Mouse (Mus musculus): ENCODE data around the gene Meis1.

The Meis1 gene

GRCm38 (mm10) chr11:19018489-19019203, at the start of gene Meis1:
Gene Meis1, minus strand, starts transcription at chr11:19018985.
- peak; percentile 76 for DNase-seq (ENCODE audit: low read depth, low spot score)

DNA sequence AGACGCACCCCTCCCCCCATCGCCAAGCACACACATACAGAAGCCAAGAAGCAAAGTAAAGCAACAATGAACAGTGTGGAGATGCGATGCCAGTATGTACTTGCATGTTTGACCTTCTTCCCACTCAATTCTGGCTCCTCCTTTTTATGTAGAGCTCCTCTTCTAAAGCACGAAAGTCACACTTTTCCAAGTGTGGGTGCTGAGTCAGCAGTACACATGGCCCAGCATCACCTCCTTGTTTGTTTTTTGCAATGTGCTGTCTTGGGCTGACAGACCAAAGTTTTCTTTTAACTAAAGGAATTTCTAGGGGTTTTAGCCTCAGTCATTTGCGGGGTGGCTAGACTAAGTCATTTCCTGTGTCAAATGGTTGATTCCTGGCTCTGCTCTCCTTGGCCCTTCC, 48.5 kb upstream of the Meis1 start:
- no peak for DNase-seq (ENCODE audit: low read depth, low spot score)

DNA sequence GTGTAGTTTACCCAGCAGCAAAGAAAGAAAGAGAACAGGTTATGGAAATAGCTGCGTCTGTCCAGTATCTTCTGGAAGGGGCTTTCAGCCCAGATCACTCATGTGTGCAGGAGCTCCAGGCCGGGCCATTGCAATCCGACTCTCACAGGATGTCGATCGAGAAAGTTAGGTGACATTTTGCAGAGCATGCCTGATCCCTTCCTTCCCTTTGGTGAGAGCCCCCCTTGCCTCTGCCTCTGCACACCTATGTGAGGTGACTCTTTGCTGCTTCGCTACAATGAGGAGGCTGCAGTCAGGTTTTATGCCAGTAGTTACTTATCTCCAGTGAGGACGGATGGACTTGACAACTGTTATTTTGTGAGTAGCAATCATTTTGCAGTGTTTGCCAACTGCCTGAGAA, 30.5 kb upstream of the Meis1 start:
- no peak for DNase-seq (ENCODE audit: low read depth, low spot score)

DNA sequence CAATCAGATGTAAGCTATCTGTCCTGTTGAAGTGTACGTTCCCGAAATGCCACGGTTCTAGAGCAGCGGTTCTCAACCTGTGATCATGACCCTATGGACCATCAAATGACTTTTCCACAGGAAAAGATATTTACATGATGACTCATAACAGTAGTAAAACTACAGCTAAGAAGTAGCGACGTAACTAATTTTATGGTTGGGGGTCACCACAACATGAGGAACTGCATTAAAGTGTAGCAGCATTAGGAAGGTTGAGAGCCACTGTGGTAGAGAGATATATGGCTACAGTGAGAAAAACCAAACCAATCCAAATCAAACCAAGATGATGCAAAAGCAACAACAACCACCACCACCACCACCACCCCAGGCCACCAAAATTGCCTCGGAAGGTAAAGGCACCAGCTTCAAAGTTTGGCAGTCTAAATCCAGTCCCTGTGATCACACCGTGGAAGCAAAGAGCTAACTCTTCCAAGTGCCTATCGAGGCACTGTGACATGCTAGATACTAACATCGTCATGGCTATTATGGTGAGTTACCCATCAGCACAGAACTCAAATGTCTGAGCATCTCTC, 17.9 kb upstream of the Meis1 start:
- no peak for DNase-seq (ENCODE audit: low read depth, low spot score)

DNA sequence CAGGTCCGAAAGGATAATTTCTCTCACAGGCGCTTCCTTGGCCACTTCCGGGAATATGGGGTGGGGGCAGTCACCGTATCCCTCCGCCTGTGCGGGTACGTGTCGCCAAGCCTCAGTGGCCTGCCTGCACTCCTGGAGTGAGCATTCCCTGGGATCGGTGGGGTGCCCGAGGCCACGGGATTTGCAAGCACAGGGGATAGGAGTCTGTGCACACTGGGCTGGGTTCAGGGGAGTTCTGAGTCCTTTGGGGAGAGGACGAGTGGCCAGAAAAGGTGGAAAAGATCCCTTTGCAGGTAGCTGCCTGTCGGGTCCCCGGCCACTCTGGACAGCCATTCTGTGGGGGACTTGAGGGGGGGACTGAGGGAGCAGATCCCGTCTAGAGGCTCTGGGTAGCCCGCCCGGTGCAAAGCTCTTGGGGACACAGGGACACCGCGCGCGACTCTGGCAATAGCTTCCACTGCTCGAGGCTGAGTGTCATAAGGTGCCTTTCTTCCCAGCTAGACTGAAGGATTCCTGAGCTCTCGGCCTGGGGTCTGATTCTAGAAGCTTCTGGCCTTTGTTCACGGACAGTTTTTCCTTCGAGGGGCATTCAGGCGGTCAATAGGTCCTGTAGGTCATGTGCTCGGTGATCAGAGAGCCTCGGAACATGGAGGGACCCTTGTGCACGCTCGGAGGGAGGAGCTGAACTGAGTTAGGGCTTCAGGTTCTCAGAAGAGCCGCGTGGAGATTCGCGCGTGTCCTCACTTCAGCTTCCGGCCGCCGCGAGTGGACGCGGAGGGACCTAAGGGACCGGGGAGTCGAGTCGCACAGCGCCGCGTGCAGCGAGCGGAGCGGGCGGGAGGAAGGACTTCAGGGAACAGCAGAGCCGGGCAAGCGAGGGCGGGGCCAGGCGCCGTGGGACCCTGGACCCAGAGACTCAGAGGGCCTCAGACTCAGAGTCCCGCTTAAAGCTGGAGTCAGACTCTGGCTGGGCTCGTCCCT, 8.1 kb upstream of the Meis1 start:
- DNase-seq (ENCODE audit: low read depth, low spot score): no peak

GRCm38 (mm10) chr11:19025976-19026520, 7.3 kb upstream of the Meis1 start:
- no peak for DNase-seq (ENCODE audit: low read depth, low spot score)

DNA sequence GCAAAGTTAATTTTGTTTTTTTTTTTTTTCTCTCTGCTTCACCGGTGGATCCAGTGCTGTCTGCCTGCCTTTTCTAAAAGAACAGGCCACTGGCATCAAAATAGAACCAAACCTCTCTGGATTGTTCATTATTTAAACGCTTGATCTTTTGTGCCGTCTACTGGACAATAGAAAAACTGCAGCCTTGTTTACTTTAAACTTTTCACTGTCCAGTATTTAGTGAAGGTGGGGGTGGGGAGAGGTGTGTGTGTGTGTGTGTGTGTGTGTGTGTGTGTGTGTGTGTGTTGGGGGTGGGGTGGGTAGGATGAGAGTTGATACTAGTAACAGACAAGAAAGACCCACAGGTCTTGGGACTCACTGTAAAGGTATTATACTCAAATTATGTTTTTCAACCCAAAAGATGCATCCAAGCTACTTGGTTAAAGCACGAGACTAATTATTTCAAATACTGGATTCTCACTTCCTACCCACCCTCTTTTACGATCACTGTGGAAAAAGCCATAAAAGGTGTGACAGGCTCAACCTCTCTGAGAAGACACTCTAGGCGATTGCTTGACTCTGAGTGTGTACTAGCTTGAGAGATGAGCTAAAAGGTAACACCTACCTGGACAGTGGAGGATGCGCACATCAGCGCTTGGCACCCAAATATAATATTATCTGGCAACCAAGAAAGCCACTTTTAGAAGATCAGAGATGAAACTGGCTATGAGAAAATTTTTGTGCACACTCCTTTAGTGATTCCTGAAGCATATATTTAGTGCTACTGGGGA, 5.9 kb upstream of the Meis1 start:
- DNase-seq (ENCODE audit: low read depth, low spot score): no peak

DNA sequence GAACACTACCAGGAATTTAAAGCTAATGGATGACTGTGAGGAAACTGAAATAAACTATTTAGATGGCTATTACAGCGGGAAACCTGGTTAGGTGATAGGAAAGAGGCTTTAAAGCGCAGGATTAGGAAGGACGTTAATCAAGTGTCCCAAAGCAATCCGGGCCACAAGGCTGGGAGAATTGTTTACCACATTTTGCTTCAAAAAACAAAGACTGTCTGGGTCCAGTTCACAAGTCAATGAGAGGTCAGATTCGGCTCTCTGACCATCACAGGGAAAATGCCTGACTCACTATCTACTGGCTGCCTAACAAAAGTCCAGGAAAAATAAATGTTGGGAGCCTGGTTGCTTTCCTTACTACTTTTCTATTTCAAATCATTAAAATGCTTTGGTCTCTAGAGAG, 4.6 kb upstream of the Meis1 start:
- no peak for DNase-seq (ENCODE audit: low read depth, low spot score)

GRCm38 (mm10) chr11:19022576-19022975, 3.8 kb upstream of the Meis1 start:
- DNase-seq (ENCODE audit: low read depth, low spot score): no peak

GRCm38 (mm10) chr11:19020951-19021710, 2.3 kb upstream of the Meis1 start:
- no peak for DNase-seq (ENCODE audit: low read depth, low spot score)

GRCm38 (mm10) chr11:19020371-19020824, 1.6 kb upstream of the Meis1 start:
- DNase-seq (ENCODE audit: low read depth, low spot score): peak; percentile 82

DNA sequence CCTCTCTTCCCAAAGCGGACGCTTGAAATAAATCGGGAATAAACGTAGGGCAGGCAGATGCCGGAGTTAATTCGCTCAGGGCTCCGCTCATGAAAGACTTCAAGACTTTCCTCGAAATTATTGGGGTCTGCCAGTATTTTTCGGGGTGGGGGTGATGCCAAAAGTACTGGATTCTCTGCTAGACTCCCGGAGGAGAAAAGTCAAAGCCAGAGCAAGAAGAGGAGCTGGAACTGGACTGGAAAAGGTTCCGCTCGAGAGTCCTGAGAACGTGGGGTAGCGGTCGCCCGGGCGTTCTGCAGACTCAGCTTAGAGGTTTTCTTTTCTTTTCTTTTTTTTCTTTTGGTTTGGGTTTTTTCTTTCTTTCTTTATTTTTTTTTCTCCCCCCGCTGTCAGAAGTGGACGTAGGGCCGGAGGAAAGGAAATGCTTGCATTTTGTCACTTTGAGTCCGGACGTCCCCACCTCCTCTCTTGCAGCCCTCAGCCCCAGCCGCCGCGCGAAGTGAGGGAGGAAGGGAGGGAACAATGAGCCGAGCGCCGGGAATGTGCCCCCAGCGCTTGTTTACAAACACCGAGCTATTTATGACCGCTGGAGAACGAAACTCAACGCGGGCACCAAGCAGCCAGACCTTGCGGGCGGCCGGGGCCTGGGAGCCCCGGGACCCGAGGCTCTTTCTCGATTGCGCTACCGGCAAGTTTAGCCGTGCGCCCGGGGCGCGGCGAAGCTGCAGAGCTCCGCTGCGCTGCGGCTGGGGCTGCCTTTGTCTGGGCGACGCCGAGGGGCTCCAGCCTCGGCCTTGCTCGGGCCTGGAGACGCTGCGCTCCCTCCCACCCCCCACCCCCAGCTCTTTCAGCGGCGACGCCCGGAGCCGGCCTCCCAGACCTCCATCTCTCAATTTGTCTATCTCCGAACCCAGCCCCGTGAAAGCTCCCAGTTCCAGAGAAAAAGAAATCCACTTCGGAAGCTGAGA, 703 bp upstream of the Meis1 start:
- DNase-seq (ENCODE audit: low read depth, low spot score): no peak

DNA sequence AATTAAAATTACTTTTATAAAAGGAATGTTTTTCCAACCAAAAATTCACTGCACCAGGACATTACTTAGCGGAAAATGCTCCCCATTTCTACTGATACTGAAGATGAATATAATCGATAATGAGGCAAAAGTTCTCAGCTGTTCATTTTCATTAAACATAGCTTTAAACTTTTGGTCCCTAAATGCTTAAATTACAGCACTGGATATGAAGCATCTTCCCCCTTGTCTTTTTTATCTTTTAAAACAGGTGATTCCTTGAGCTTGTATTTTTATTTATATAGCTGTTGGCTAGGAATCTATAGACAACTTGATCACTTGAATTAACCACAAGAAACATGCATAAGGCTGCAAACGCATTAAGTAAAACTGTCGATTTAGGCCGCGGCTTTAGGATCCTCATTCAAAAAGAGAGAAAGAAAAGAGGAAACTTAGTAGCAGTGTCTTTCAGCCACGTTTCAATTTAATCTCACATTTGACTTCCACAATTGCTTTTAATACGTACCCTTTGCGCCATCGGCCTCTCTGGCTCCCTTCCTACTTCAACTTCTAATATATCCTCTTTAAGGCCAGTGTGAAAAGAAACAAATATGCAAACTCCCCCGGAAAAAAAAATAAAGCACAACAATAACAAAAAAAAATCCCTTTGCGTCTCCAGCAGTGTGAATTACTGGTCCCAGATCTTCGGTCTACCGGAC, 919 bp downstream of the Meis1 start:
- no peak for DNase-seq (ENCODE audit: low read depth, low spot score)

DNA sequence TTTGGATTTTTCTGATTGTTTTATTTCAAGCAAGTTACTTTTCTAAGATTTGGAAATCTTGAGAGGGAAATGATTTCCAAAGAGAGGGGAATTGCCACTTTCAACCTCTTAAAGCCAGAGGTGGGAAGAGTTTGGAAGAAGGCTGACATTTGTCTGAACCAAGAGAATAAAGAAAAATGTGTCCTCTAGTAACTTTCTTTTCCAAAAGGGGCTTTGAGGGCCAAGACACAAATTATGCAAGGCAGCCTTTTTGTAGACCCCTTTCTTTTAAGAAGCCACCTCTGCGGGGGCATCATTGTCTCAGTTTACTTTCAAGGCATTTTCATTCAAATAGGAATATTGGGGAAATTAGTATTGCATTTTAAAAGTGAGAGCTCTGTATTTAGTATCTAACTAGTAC, 1.5 kb downstream of the Meis1 start:
- no peak for DNase-seq (ENCODE audit: low read depth, low spot score)

GRCm38 (mm10) chr11:19016481-19017220, 2.1 kb downstream of the Meis1 start:
- no peak for DNase-seq (ENCODE audit: low read depth, low spot score)

DNA sequence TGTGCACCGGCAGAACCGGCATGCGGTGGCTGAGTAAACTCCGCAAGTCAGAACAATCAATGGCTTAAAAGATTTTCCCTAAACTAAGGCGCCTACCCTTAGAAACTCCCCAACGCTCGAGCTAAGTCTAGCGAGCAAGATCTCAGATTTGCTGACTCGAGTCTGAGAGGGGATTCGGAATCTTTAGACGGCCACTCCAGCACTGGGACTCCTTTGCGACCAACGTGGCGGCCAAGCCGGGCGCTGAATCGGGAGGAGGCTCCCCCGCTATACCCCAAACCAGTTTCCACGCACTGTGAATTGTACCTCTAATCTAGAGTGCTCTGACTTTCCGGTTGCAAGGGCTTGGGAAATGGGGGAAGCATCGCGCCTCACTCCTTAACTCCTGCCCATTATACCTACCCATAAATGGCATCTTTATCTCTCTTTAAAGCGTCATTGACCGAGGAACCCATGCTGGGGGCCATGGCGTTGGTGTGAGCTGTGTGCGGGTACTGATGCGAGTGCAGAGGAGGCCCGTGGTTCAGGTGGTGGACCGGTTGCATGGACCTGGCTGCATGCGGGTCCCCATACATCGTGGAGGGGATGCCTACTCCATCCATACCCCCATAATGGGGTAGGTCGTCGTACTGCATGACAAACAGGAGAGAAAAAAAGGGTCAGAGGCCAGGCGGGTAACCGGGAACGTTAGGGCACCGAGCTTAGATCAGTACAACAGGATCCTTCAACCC, 2.9 kb downstream of the Meis1 start:
- no peak for DNase-seq (ENCODE audit: low read depth, low spot score)

GRCm38 (mm10) chr11:19015381-19015730, 3.4 kb downstream of the Meis1 start:
- no peak for DNase-seq (ENCODE audit: low read depth, low spot score)
